Mouse (Mus musculus): ENCODE data around the gene Sec23ip.
"Not testable (repeated sequence)": the region's sequence is repeated elsewhere in the genome, so short reads cannot be mapped to it uniquely, and the experiment has no call there.

Sec23ip gene

DNA sequence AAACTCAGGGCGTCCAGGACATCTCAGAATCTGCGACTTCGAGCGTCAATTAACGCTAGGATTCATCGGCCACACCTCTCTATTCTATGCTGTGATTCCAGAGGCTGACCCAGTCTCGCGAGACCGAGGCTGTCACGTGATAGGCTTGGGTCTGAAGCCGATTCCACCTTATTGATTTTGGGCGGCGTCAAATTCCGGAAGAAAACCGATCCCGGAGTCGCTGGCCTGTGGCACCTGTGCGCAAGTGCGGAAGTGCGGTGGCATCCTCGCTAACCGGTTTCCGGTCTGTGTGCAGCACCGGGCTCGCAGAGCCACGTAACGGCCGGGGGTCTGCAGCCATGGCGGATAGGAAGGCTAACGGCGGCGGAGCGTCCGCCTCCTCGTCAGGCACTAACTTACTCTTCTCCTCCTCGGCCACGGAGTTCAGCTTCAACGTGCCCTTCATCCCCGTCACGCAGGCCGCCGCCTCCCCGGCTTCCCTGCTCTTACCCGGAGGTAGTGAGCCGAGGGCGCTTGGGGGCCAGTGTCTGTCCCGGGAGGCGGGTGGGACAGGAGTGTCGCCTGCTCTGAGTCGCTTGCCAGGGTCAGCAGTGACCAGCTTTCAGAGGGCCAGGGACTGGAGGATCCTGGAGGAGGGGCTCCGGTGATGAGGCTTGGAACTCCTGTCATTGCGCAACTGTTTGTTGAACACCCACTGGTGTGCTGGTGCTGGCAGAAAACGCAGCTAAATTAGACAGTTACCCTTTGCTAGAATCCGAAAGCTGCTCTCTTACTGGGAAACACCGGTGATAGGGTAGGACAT lies at the start of gene Sec23ip:
TSS of gene Sec23ip (plus strand) at position 260 of the 802 bp plus-strand sequence.
- peak; percentile 97 to 98 for DNase-seq (ENCODE audit: low spot score in 2 of 2)

DNA sequence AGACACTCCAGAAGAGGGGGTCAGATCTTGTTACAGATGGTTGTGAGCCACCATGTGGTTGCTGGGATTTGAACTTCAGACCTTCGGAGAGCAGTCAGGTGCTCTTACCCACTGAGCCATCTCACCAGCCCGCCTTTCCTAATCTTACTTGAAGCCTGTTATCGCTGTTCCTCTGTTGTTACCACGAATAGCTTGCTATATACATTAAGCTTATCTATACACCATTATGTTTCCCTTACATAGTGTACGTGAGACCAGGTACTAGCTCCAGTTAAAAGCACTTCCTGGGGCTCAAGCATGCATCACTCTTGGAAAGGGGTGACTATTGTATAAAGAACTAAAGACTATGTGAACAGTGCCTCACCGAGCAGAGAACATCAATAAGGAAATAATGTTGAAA lies 44.8 kb upstream of the Sec23ip start:
- not testable (repeated sequence) for DNase-seq (ENCODE audit: low spot score in 2 of 2)

DNA sequence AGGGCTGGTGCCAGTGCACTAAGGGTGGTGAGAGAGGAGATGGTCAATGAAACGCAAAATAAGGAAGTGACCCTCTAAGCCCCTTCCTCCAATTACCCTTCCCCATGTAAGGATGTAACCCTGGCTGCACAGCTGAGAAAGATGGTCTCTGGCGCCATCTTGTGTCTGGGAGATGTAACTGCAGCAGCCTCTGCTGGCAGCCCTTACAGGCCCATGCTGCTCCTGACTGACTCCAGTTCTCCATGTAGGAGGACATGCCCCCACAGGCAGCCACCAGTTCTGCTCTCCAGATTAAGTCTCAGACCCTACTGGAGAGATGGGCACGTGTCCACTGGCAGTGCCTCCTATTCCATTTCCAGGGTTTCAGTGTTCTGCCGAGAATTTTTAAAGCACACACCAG lies 39.0 kb upstream of the Sec23ip start:
- peak; percentile 37 to 49 for DNase-seq (ENCODE audit: low spot score in 2 of 2)

- no peak for DNase-seq (ENCODE audit: low spot score in 2 of 2)
These were observed 26.8 kb upstream of the Sec23ip start for GRCm38 (mm10) chr7:128717991-128718390.

GRCm38 (mm10) chr7:128724761-128725160 lies 20.0 kb upstream of the Sec23ip start:
- peak; percentile 33 to 55 for DNase-seq (ENCODE audit: low spot score in 2 of 2)

DNA sequence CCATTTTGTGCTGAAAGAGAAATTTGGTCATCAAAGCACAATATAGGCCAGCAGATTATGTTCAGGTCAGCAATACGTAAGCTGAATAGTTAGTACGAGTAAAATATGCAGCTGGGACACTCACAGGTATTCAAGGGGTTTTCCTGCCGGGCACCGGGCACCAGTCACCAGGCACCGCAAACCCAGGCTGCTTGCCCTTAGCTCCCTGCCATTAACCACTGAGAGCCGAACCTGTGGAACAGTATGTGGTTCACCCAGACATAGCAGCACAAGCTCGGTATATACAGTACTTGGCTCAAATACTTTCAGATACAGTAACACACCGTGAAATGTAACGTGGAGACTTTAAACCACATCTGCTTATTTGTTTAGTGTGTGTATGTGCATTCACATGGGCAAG lies 19.6 kb upstream of the Sec23ip start:
- no peak for DNase-seq (ENCODE audit: low spot score in 2 of 2)

GRCm38 (mm10) chr7:128726999-128727398 lies 17.7 kb upstream of the Sec23ip start:
- no peak for DNase-seq (ENCODE audit: low spot score in 2 of 2)

DNA sequence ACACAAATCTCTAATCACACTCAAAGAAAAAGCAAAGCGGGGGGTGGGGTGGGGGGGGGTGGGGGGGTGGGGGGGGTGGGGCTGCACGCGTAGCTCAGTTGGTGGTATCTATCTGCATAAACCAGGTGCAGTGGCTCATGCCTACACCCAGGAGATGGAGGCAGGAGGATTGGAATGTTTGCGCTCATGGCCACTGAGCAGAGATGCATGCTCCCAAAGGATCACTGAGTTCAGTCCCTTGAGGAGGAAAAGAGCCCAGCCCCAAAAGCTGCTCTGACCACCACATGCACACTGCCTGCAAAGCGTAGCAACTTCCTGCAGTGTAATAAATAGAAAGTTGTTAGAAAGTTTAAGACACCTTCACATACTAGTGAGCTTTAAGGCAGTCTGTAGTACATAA lies 17.0 kb upstream of the Sec23ip start:
- DNase-seq (ENCODE audit: low spot score in 2 of 2) = no peak

- DNase-seq (ENCODE audit: low spot score in 2 of 2) = no peak
These were observed 16.0 kb upstream of the Sec23ip start for GRCm38 (mm10) chr7:128728738-128729137.

DNA sequence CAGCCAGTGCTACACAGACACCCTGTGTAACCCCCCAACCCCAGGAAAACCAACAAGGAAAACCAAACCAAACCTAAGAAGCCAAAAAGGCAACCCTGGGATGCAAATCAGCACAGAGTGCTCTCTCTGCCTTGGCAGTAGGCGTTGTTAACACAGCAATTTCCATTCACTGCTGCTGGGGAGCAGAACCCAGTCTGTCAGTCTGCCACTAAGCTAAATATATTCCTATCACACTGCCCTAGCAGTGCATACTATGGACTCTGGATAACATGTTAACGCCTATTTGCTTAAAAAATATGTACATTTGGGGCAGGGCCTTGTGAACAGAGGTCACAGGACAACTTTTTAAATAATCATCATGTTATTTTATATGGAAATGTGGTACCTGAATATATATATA lies 13.2 kb upstream of the Sec23ip start:
- DNase-seq (ENCODE audit: low spot score in 2 of 2) = no peak

- DNase-seq (ENCODE audit: low spot score in 2 of 2) = no peak
These were observed 6.7 kb upstream of the Sec23ip start for GRCm38 (mm10) chr7:128738041-128738440.

- no peak for DNase-seq (ENCODE audit: low spot score in 2 of 2)
These were observed 5.7 kb upstream of the Sec23ip start for GRCm38 (mm10) chr7:128739116-128739461.

DNA sequence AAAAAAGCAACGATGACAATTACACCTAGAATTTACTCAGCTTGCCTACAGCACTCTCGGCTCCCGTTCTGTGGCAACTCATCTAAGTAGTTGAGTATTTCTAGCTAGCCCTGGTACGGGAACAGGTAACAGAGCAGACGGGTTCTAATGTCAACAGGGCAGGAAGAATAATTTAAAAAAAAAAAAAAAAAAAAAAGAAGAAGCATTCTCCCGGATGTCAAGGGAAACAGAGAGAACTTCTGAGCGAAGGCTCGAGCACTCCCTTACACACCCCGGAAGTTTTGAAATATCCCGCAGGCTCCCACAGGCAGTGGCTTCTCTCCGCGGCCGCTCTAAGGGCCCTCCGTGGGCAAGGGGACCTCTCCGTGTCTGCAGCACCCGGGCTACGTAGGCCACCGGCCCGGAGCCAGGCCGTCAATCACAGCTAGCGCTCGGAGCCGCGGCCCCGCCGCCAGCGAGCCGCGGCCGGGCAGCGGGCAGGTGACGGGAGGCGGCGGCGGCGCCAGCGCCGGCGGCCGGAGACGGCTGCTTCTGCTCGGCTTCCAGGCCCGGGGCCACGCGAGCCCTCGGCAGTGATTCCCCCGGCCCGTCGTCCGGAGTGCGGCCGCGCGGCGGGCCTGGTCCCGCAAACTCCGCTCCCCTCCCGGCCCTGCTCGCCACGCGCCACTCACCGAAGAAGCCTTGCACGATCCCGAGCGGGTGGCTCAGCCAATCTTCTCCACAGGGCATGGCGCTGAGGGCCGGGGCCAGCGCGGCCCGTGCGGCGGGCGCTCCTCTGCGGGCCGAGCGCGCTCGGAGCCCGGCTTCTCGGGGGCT lies 5.1 kb upstream of the Sec23ip start:
- DNase-seq (ENCODE audit: low spot score in 2 of 2) = peak; percentile 26 to 37

DNA sequence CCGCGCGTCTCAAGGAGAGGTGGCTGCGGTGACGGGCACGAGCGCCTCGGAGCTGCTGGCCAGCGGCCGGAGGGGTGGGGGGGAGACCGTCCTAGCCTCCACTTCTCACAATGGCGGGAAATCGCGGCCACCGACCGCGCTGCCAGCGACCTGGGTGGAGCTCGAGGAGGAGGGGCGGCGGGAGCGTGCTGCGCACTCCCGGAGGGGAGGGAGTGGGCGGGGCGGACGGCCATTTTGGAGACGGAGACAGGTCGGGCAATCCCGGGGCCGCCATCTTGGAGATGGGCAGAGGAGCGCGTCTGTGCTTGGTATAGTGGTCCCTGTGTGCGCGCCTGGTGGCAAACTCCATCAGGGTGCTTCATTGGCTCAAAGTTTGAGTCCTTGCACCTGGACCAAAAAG lies 4.4 kb upstream of the Sec23ip start, which contains the start of gene Mcmbp:
TSS of gene Mcmbp (minus strand) at position 162 of the 400 bp plus-strand sequence.
- peak; percentile 91 to 93 for DNase-seq (ENCODE audit: low spot score in 2 of 2)

GRCm38 (mm10) chr7:128743898-128744297 lies 845 bp upstream of the Sec23ip start:
- DNase-seq (ENCODE audit: low spot score in 2 of 2) = no peak

GRCm38 (mm10) chr7:128746151-128746550 lies 1.4 kb downstream of the Sec23ip start:
- no peak for DNase-seq (ENCODE audit: low spot score in 2 of 2)

GRCm38 (mm10) chr7:128748758-128749157 lies 4.0 kb downstream of the Sec23ip start:
- DNase-seq (ENCODE audit: low spot score in 2 of 2) = no peak

DNA sequence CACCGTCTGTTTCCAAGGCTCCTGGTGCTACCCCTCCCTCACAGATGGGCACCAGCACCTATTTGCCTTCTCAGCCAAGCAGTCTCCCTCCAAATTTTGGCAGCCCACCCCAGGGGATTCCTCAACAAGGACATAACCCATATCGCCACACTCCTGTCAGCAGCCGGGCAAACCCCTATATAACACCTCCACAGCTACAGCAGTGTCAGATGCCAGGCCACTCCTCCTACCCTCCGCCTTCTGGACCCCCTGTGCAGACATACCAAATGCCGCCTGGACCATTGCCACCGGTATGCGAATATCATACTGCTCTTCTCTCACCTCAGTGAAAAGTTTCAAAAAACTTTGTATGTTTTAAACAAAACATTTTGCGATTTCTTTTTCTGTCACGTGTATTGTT lies 5.6 kb downstream of the Sec23ip start:
- DNase-seq (ENCODE audit: low spot score in 2 of 2) = no peak

DNA sequence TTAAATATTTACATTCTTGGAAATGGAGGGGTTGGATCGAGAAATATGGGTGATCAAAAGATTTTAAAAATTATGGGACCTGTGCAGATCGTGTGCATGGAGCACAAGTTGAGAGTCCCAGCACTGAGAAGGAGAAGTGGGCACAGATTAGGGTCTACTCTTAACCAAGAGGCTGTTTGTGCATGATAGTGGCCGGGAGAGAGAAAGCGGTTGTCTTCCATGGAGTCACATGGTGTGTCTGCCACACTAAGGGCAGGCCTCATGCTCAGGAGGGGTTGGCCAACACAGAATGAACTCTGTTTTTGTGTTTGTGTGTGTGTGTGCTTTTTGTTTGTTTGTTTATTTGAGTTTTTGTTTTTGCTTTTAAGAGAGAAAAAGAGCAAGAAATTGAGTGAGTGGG lies 7.3 kb downstream of the Sec23ip start:
- no peak for DNase-seq (ENCODE audit: low spot score in 2 of 2)

- DNase-seq (ENCODE audit: low spot score in 2 of 2) = no peak
These were observed 10.7 kb downstream of the Sec23ip start for GRCm38 (mm10) chr7:128755396-128755795.

DNA sequence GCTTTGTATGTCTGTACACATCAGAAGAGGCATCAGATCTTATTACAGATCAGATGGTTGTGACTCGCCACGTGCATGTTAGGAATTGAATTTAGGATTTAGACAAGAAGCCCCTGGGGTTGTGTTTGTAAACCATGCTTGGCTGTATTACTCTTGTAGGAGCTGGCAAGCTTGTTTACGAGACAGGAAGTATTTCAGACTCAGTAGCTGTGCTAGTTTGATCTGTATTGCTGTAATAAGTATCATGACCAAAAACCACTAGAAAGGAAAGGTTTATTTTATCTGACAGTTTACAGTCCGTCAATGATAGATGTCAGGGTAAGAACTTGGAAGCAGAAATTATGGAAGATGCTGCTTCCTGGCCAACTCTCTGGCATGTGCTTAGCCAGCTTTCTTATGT lies 14.2 kb downstream of the Sec23ip start:
- DNase-seq (ENCODE audit: low spot score in 2 of 2) = no peak

- no peak for DNase-seq (ENCODE audit: low spot score in 2 of 2)
These were observed 22.0 kb downstream of the Sec23ip start for GRCm38 (mm10) chr7:128766696-128767095.

DNA sequence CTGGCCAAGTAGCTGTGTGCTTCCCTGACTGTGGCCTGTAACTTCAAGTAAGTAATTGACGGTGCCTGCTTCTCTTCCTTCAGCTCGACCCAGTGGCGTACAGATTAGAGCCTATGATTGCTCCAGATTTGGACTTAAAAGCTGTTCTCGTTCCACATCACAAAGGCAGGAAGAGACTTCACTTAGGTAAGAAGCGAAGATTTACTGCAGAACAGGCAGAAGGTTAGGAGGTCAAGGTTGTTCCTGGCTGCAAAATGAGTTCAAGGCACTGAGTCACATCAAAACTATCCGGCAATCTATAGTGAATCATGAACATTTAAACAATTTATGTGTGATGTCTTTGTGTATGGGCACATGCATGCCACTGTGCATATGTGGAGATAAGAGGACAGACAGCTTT lies 32.5 kb downstream of the Sec23ip start:
- no peak for DNase-seq (ENCODE audit: low spot score in 2 of 2)

Data from natural killer cell, adult 2 months (primary cell).